Mouse (Mus musculus): ENCODE measurements around the gene Ttc39d. TPM values are rescaled to one million over a fixed set of nuclear protein-coding genes. Genes with fewer than 3 reads are reported as not detected.

Gene Ttc39d
- 0.09 TPM in 1 of 2 replicates, not detected in the other for polyA plus RNA-seq (2015; fragmentation: Nextera tagmentation; extraction: Ambion mirVana)

GRCm38 (mm10) chr17:80206671-80207581 lies at the start of gene Ttc39d, which contains the start of gene Srsf7:
Gene Ttc39d (plus strand): TSS chr17:80207460.
Gene Srsf7 (minus strand): TSS chr17:80207307.

DNA sequence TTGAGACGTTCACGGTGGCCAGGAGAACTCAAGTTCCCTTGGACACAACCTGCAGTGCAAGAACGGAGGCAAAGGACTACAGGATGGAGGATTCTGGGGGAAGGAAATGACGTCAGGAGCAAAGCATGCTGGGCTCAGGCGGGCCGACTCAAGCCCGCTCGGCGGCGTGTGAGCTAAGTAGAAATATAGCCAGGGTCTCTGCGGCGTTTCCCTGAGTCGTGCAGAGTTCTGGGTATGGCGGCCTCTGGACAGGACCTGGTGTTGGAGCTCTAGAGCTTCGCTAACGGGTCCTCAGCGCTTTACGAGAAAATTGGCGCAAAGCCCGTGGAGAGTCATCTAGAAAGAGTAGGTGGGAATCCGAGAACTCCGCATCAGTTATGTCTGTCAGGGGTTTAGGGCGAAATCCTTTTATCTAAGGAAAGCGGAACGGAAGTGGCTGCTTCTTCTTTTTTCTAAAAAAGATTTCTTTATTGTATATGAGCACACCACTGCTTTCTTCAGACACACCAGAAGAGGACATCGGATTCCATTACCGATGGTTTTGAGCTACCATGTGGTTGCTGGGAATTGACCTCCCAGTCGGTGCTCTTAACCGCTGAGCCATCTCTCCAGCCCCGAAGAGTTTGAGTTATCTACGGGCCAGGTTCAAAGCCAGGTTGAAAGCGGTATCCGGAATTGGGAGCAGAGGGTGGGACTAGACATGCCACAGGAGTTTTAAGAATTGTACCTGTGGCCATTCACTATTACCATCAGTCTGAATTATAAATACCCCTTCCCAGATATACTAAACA lies 17.3 kb downstream of the Ttc39d start, which contains the start of gene Gemin6:
TSS of gene Gemin6 (plus strand) at position 116 of the 791 bp plus-strand sequence.

Other genes with a start within 250 kb of the Ttc39d start
- 15.3 and 21.1 TPM in 2 replicates for gene Hnrnpll, start 145.1 kb upstream of the Ttc39d start, polyA plus RNA-seq (2015; fragmentation: Nextera tagmentation; extraction: Ambion mirVana)
- gene Galm, start 80.0 kb upstream of the Ttc39d start, polyA plus RNA-seq (2015; fragmentation: Nextera tagmentation; extraction: Ambion mirVana) = 7.2 and 10.6 TPM in 2 replicates
- gene Srsf7, start 153 bp upstream of the Ttc39d start, polyA plus RNA-seq (2015; fragmentation: Nextera tagmentation; extraction: Ambion mirVana) = 115 and 142 TPM in 2 replicates
- gene Gemin6, start 17.0 kb downstream of the Ttc39d start, polyA plus RNA-seq (2015; fragmentation: Nextera tagmentation; extraction: Ambion mirVana) = 14.3 and 16.4 TPM in 2 replicates
- 9.4 and 9.6 TPM in 2 replicates for gene Morn2, start 82.7 kb downstream of the Ttc39d start, polyA plus RNA-seq (2015; fragmentation: Nextera tagmentation; extraction: Ambion mirVana)
- 4.7 TPM in 2 replicates for gene Dhx57, start 83.0 kb downstream of the Ttc39d start, polyA plus RNA-seq (2015; fragmentation: Nextera tagmentation; extraction: Ambion mirVana)
- gene Arhgef33, start 99.9 kb downstream of the Ttc39d start, polyA plus RNA-seq (2015; fragmentation: Nextera tagmentation; extraction: Ambion mirVana) = 1.5 and 2.3 TPM in 2 replicates
- 1.6 and 3.6 TPM in 2 replicates for gene Gm10190, start 166.1 kb downstream of the Ttc39d start, polyA plus RNA-seq (2015; fragmentation: Nextera tagmentation; extraction: Ambion mirVana)